Comparison of ENCODE assay signal across 23 mouse cellular contexts in genomic region chr10:118004362-118004958, GRCm38 (mm10).
A peak's percentile ranks its signal among the peaks of the same experiment; 100 is the strongest.
DNase-seq lines count a peak whose midpoint lies in the region; ATAC-seq and TF ChIP-seq lines count a peak whose summit lies in the region.
"Had no signal": no experiment of that assay in that cellular context is flagged by ENCODE, and none has a peak within 500 bp of the region (broad histone marks: within the 10 kb centered on the region; RNA-seq: fewer than 3 reads in every experiment).

No protein-coding gene starts in this region.

- TF ChIP-seq EP300 in heart, postnatal 0 days (IDR thresholded peaks at IDR 0.05; ENCODE audit: low read depth) = no peak

- peaks cover 6% of the 10 kb centered on the region; the same call in 1 of the 2 replicates for H3K9me3 ChIP-seq in heart, embryonic 10.5 days
- 0 out of 2 replicates have a peak, but pooled peaks cover 2% of the 10 kb centered on the region for H3K9me3 ChIP-seq in heart, postnatal 0 days (replicated peaks; ENCODE audit: control insufficient read depth, low read length)
- peaks cover 3% of the 10 kb centered on the region for H3K9me3 ChIP-seq in heart, embryonic 11.5 days (replicated peaks; ENCODE audit: control insufficient read depth, low read length)
- peaks cover 1% of the 10 kb centered on the region for H3K9me3 ChIP-seq in neural tube, embryonic 13.5 days

- H3K27ac ChIP-seq in heart, embryonic 10.5 days = no peak overlapping the region
- peak overlapping the region; percentile 91 for H3K27ac ChIP-seq in heart, postnatal 0 days (ENCODE audit: low read depth)
- H3K27ac ChIP-seq in heart, embryonic 11.5 days (ENCODE audit: low read depth, low read length) = no peak overlapping the region
- peak overlapping the region; percentile 56 for H3K27ac ChIP-seq in neural tube, embryonic 13.5 days (replicated peaks)
- H3K27ac ChIP-seq: embryonic facial prominence, embryonic 12.5 days; neural tube, embryonic 15.5 days had no signal

- no peak overlapping the region for H3K4me2 ChIP-seq in heart, postnatal 0 days (ENCODE audit: low read depth, low read length)
- no peak overlapping the region for H3K4me2 ChIP-seq in heart, embryonic 11.5 days
- H3K4me2 ChIP-seq in neural tube, embryonic 13.5 days = no peak overlapping the region
- H3K4me2 ChIP-seq: embryonic facial prominence, embryonic 12.5 days; neural tube, embryonic 15.5 days had no signal

- peak; percentile 24 for DNase-seq in heart, embryonic 10.5 days (ENCODE audit: low spot score)
- no peak for DNase-seq in heart, postnatal 25 days (ENCODE audit: low spot score)
- DNase-seq in heart, postnatal 0 days (ENCODE audit: low spot score) = no peak
- no peak for DNase-seq in neural tube, embryonic 10.5 days (ENCODE audit: extremely low spot score, low spot score)
- peak; percentile 45 for DNase-seq in retina, embryonic 14.5 days (ENCODE audit: low spot score)
- DNase-seq: adrenal gland, postnatal 10 days; B cell, adult 2 months; cerebellum, adult 18-20 months; gastrocnemius, postnatal 25 days; kidney, adult 11 months; left cerebral cortex, postnatal 4 days; lung, postnatal 4 days; right cerebral cortex, postnatal 14 days; spleen, adult 18-20 months had no signal

- H3K4me1 ChIP-seq in heart, embryonic 10.5 days = peaks cover 10% of the 10 kb centered on the region; the same call in 1 of the 2 replicates
- H3K4me1 ChIP-seq in heart, postnatal 0 days (ENCODE audit: control insufficient read depth, insufficient read depth) = peaks cover 18% of the 10 kb centered on the region; the same call in 1 of the 2 replicates
- H3K4me1 ChIP-seq in heart, embryonic 11.5 days (ENCODE audit: control insufficient read depth, insufficient read depth, low read length) = 0 out of 2 replicates have a peak, but pooled peaks cover 2% of the 10 kb centered on the region
- peaks cover 11% of the 10 kb centered on the region; the same call in 1 of the 2 replicates for H3K4me1 ChIP-seq in neural tube, embryonic 13.5 days (replicated peaks)

- no peaks in the 10 kb centered on the region for H3K36me3 ChIP-seq in heart, embryonic 10.5 days
- H3K36me3 ChIP-seq in heart, postnatal 0 days (replicated peaks; ENCODE audit: control insufficient read depth, insufficient read depth, low read length) = no peaks in the 10 kb centered on the region
- no peaks in the 10 kb centered on the region for H3K36me3 ChIP-seq in heart, embryonic 11.5 days (ENCODE audit: control insufficient read depth, insufficient read depth, low read length)
- no peaks in the 10 kb centered on the region for H3K36me3 ChIP-seq in neural tube, embryonic 13.5 days
- H3K36me3 ChIP-seq: embryonic facial prominence, embryonic 12.5 days; neural tube, embryonic 15.5 days had no signal

- intact Hi-C loops in heart, postnatal 25 days (cut with DNase I) = loop anchor here (5.0 kb wide), 1 partner anchor 157 kb away; the partner anchor contains the start of gene Rap1b

- no peak for ATAC-seq in heart, postnatal 0 days (ENCODE audit: insufficient read depth, low read depth)
- ATAC-seq in heart, embryonic 11.5 days (replicated peaks; ENCODE audit: insufficient number of reproducible peaks, low FRiP score, low TSS enrichment) = no peak
- no peak for ATAC-seq in neural tube, embryonic 13.5 days (ENCODE audit: low read depth)
- no peak for ATAC-seq in frontal cortex, adult (ENCODE audit: low TSS enrichment)
- ATAC-seq: activated CD4-positive, CD25-positive, alpha-beta regulatory T cell, adult 4 months; midbrain, embryonic 16.5 days had no signal

- no peak overlapping the region for H3K9ac ChIP-seq in heart, postnatal 0 days (replicated peaks; ENCODE audit: low read depth, low read length)
- H3K9ac ChIP-seq in heart, embryonic 11.5 days (ENCODE audit: low read depth, low read length) = no peak overlapping the region
- no peak overlapping the region for H3K9ac ChIP-seq in neural tube, embryonic 13.5 days
- H3K9ac ChIP-seq: embryonic facial prominence, embryonic 12.5 days; forebrain, postnatal 0 days; neural tube, embryonic 15.5 days had no signal

- WGBS in heart, embryonic 10.5 days = 45% methylated on average over 8 of the region's 8 CpGs
- WGBS in heart, postnatal 0 days = 69% methylated on average over 8 of the region's 8 CpGs
- WGBS in heart, embryonic 11.5 days (ENCODE audit: insufficient replicate concordance) = 47% methylated on average over 8 of the region's 8 CpGs
- 61% methylated on average over 8 of the region's 8 CpGs for WGBS in neural tube, embryonic 13.5 days

- TF ChIP-seq CTCF in heart, postnatal 0 days (IDR thresholded peaks at IDR 0.05; ENCODE audit: low read depth) = no peak

- no peaks in the 10 kb centered on the region for H3K27me3 ChIP-seq in heart, embryonic 10.5 days (ENCODE audit: insufficient read depth, poor library complexity, severe bottlenecking)
- H3K27me3 ChIP-seq in heart, postnatal 0 days (ENCODE audit: control insufficient read depth, insufficient read depth, low read length) = no peaks in the 10 kb centered on the region
- no peaks in the 10 kb centered on the region for H3K27me3 ChIP-seq in heart, embryonic 11.5 days (ENCODE audit: control insufficient read depth, insufficient read depth, low read length)
- H3K27me3 ChIP-seq in neural tube, embryonic 13.5 days = no peaks in the 10 kb centered on the region
- H3K27me3 ChIP-seq: embryonic facial prominence, embryonic 12.5 days; neural tube, embryonic 15.5 days had no signal

- H3K4me3 ChIP-seq in heart, embryonic 10.5 days = no peak overlapping the region
- no peak overlapping the region for H3K4me3 ChIP-seq in heart, postnatal 0 days (ENCODE audit: low read depth, low read length)
- no peak overlapping the region for H3K4me3 ChIP-seq in heart, embryonic 11.5 days (ENCODE audit: low read depth, low read length)
- no peak overlapping the region for H3K4me3 ChIP-seq in neural tube, embryonic 13.5 days
- H3K4me3 ChIP-seq: embryonic facial prominence, embryonic 12.5 days; myocyte; neural tube, embryonic 15.5 days had no signal

Comparison
In these comparisons a context has a peak if more than half of its experiments do, and no peak if none do; other contexts are left out.
1. DNase-seq: peak in heart, embryonic 10.5 days (single experiment) and retina, embryonic 14.5 days (single experiment); none in heart, postnatal 25 days (single experiment), heart, postnatal 0 days (single experiment) and neural tube, embryonic 10.5 days (single experiment).
2. H3K27ac ChIP-seq: peak in heart, postnatal 0 days (single experiment) and neural tube, embryonic 13.5 days (single experiment); none in heart, embryonic 10.5 days (single experiment) and heart, embryonic 11.5 days (single experiment).